Mouse (Mus musculus): Measurements from ENCODE around the gene Cenpb.

GRCm38 (mm10) chr2:131145536-131145935 lies 34.3 kb downstream of the Cenpb start:
- TF ChIP-seq E2F4 (IDR thresholded peaks at IDR 0.05; ENCODE audit: insufficient read depth) = no peak
- TF ChIP-seq POLR2AphosphoS2 (IDR thresholded peaks at IDR 0.05; ENCODE audit: insufficient read length, low read depth) = no peak
- TF ChIP-seq POLR2A (IDR thresholded peaks at IDR 0.05; ENCODE audit: insufficient read length, low read depth) = no peak
- TF ChIP-seq MYOG (IDR thresholded peaks at IDR 0.05; ENCODE audit: control insufficient read depth in 1 of 3, insufficient read depth in 1 of 3, insufficient read length in 2 of 3, low read depth in 2 of 3) = no peak
- no peak for TF ChIP-seq USF1 (IDR thresholded peaks at IDR 0.05; ENCODE audit: low read depth)

Measured in myocyte (in vitro differentiated cells).